Mouse (Mus musculus) neural tube, embryonic 14.5 days (tissue): ENCODE results near the gene Zfp280d. TPM values are rescaled to one million over a fixed set of nuclear protein-coding genes. Genes with fewer than 3 reads are reported as not detected.
A peak's percentile ranks its signal among the peaks of the same experiment; 100 is the strongest.
"Not testable (repeated sequence)": the region's sequence is repeated elsewhere in the genome, so short reads cannot be mapped to it uniquely, and the experiment has no call there.

Experiments
- ATAC-seq: fragments of 200-750 bp; cut with Nextera tagmentation; 2 replicates; pipeline ENCODE4 v1.8.0; 2017; ENCODE audit warnings: low read depth, mild to moderate bottlenecking, moderate TSS enrichment, moderate library complexity
- H3K27ac ChIP-seq: fragments of 300-500 bp; sonication (generic); 2 replicates; pipeline ENCODE4 v1.5.1; 2014; ENCODE audit warnings: low read depth, mild to moderate bottlenecking, control low read depth, low read length, moderate library complexity, mixed read lengths
- H3K27me3 ChIP-seq: fragments of 300-500 bp; sonication (generic); 2 replicates; pipeline ENCODE4 v1.6.1; 2014; ENCODE audit warnings: low read length; ENCODE audit not compliant: control insufficient read depth, insufficient read depth
- H3K36me3 ChIP-seq: fragments of 300-500 bp; sonication (generic); 2 replicates; pipeline ENCODE4 v1.6.1; 2014; ENCODE audit warnings: low read length, mixed read lengths; ENCODE audit not compliant: control insufficient read depth, insufficient read depth
- H3K4me1 ChIP-seq: fragments of 300-500 bp; sonication (generic); 2 replicates; pipeline ENCODE4 v1.6.1; 2014; ENCODE audit warnings: low read length; ENCODE audit not compliant: control insufficient read depth, insufficient read depth
- H3K4me2 ChIP-seq: fragments of 300-500 bp; sonication (generic); 2 replicates; pipeline ENCODE4 v1.6.1; 2014; ENCODE audit warnings: mild to moderate bottlenecking, low read depth, low read length, control low read depth
- H3K4me3 ChIP-seq: fragments of 300-500 bp; sonication (generic); 2 replicates; pipeline ENCODE4 v1.5.1; 2014; ENCODE audit warnings: low read depth, low read length, control low read depth, mixed read lengths
- H3K9ac ChIP-seq: fragments of 300-500 bp; sonication (generic); replicated peaks from 2 replicates; pipeline ENCODE4 v1.6.1; 2014; ENCODE audit warnings: low read depth, mild to moderate bottlenecking, control low read depth, low read length, mixed read lengths
- H3K9me3 ChIP-seq: fragments of 300-500 bp; sonication (generic); 2 replicates; pipeline ENCODE4 v1.6.1; 2016; ENCODE audit warnings: low read length; ENCODE audit not compliant: control insufficient read depth
- WGBS: fragments of 180-500 bp; shearing (Covaris S2); extraction: QIAGEN DNeasy Blood & Tissue Kit; methylation state at CpG from one replicate; pipeline ENCODE4 v1.1.7; 2014; 5-methylcytosine and 5-hydroxymethylcytosine counted together
- polyA plus RNA-seq: library from polyadenylated mRNA; unstranded; fragments of >200 nt; fragmentation: Nextera tagmentation; extraction: Ambion mirVana; gene quantifications from 2 replicates; pipeline ENCODE4 v1.2.1, GENCODE M21; 2014

Gene Zfp280d
- polyA plus RNA-seq, 1 experiment from 2014 or later = 62.3 TPM

DNA sequence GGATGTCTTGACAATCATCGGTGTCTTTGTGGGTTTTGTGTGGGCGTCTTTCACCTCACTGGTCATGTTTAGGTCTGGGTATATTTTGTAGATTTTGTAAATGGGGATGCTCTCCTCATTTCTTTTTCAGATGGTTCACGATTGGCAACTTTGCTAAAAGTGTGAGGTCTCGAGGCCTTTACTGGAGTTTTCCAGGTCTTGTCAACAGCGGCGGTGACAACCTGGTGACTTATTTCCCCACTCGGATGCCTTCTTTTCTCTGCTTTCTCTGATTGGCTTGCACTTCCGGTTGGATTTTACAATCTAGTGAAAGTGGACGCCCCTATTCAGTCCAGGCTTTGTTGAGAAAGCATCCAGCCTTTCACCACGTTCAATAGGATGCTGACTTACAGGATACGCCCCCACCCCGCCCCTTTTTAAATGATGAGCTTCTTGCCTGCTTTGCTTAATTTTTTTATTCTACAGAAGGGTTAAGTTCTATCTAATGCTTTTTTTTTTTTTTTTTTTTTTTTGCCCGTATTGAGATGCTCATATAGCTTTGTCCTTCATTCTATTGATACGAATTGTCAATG lies 114.9 kb downstream of the Zfp280d start:
- H3K9me3 ChIP-seq = no peaks in the 10 kb centered on the region
- H3K4me3 ChIP-seq = no peak overlapping the region
- H3K9ac ChIP-seq = no peak overlapping the region
- no peak overlapping the region for H3K4me2 ChIP-seq
- H3K36me3 ChIP-seq = no peaks in the 10 kb centered on the region
- 37% methylated on average over 14 of the region's 14 CpGs for WGBS
- ATAC-seq = no peak
- H3K27me3 ChIP-seq = no peaks in the 10 kb centered on the region
- 0 out of 2 replicates have a peak, but pooled peaks cover 2% of the 10 kb centered on the region for H3K4me1 ChIP-seq
- H3K27ac ChIP-seq = no peak overlapping the region

DNA sequence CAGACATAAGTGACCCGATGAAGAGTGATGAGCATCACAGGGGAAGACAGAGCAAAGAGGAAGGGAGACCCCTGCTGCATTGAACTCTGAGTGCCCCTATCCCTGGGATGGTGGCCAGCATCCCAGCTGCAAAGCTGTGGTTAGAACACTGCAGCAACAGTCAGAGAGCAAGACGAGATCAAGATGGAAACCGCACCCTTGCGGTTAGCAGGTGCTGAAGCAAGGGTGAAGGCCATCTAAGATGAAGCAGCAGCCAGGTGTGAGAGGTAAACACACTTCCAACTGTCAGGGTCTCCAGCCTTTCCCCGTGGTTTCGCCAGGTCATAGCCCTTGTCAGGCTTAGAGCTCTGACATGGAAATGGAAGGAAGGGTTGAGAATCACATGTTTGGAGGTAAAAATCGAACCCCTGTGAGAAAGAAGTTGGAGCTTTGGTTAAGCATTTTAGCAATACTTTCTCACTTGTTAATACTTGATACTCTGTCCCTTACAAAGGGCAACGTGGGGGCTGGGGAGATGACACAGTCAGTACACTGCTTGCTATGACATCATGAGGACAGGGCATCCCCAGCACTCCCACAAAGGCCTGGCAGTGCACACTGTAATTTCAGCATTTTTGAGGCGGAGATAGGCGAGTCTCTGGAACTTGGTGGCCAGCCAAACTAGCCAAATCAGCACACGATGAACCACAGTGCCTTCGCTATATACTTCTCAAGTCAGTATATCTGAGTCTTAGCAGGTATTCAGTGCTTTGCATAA lies 115.8 kb downstream of the Zfp280d start:
- Histone ChIP-seq H3K27ac (no peak overlapping the region), H3K4me2 (no peak overlapping the region), H3K36me3 (no peaks in the 10 kb centered on the region), H3K9ac (no peak overlapping the region), H3K9me3 (no peaks in the 10 kb centered on the region), H3K4me1 (0 out of 2 replicates have a peak, but pooled peaks cover 2% of the 10 kb centered on the region), H3K27me3 (no peaks in the 10 kb centered on the region), H3K4me3 (no peak overlapping the region)
- WGBS = 82% methylated on average over 12 of the region's 12 CpGs
- no peak for ATAC-seq

DNA sequence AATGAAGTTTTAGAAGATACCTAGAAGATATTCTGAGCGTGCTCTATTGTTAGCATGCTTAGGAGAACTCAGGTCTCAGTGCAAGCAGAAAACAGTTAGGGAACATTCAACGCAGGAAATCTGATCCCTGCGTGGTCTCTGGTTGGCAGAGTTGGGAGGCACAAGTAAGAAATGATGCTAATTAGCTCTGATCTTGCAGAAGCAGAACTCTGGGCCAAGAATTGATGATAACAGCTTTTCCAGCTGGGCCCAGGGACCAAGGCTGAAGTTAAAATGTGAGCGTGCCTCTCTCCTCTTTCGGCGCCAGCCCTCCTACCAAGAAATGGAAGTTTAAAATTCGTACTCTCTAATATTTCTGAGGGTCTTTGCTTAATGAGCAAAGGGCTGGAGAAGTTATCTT lies 118.0 kb downstream of the Zfp280d start:
- no peak for ATAC-seq
- no peaks in the 10 kb centered on the region for H3K36me3 ChIP-seq
- no peaks in the 10 kb centered on the region for H3K9me3 ChIP-seq
- H3K27ac ChIP-seq = no peak overlapping the region
- H3K4me1 ChIP-seq = 0 out of 2 replicates have a peak, but pooled peaks cover 2% of the 10 kb centered on the region
- 72% methylated on average over 7 of the region's 7 CpGs for WGBS
- no peak overlapping the region for H3K4me2 ChIP-seq
- H3K27me3 ChIP-seq = no peaks in the 10 kb centered on the region
- H3K9ac ChIP-seq = no peak overlapping the region
- H3K4me3 ChIP-seq = no peak overlapping the region

DNA sequence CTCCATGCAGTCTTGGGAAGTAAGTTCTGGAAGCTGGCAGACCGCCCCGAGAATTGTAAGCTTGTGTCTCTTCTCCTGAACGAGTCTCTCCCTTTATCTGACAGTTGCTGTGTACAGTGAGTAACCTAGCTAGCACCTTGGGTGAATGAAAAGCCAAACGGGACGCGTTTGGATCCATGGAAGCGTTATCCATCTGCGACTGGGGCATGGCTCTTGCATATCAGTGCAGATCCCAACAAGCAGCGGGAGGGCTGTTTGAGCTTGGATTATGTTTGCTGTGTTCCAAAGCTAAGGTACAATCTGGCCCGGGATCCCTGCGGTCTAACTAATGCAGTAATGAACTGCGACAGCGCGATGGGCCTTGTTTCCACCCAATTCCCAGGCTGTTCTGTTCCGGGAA lies 118.6 kb downstream of the Zfp280d start:
- no peaks in the 10 kb centered on the region for H3K9me3 ChIP-seq
- H3K4me1 ChIP-seq = 0 out of 2 replicates have a peak, but pooled peaks cover 2% of the 10 kb centered on the region
- H3K4me2 ChIP-seq = no peak overlapping the region
- no peaks in the 10 kb centered on the region for H3K27me3 ChIP-seq
- ATAC-seq = no peak
- H3K36me3 ChIP-seq = no peaks in the 10 kb centered on the region
- H3K27ac ChIP-seq = no peak overlapping the region
- H3K9ac ChIP-seq = no peak overlapping the region
- no peak overlapping the region for H3K4me3 ChIP-seq
- WGBS = 58% methylated on average over 15 of the region's 15 CpGs

DNA sequence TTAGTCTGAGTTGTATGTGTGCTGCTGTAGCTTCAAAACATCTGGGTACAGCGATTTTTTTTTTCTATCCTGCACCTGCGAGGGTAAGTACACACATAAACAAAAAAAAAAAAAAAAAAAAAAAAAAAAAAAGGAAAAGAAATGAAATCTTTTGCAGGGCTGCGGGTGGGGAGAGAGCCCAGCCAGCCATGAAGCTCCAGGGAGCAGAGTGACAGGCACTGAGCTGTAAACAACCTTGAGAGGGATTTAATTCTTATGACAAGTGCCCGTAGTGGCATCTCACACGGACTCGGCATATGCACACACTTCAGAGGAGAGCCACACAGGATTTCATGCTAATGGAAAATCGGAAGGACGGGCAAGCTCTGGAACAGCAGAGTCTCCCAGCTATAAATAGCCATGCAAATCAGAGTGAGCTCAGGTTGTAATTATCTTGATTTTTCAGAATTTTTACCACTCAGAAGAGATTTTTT lies 119.2 kb downstream of the Zfp280d start:
- Histone ChIP-seq H3K27me3 (no peaks in the 10 kb centered on the region), H3K4me3 (no peak overlapping the region), H3K36me3 (no peaks in the 10 kb centered on the region), H3K4me2 (no peak overlapping the region), H3K4me1 (0 out of 2 replicates have a peak, but pooled peaks cover 2% of the 10 kb centered on the region), H3K9ac (no peak overlapping the region), H3K9me3 (no peaks in the 10 kb centered on the region), H3K27ac (no peak overlapping the region)
- peak; percentile 63; the same call in 1 of the 2 replicates for ATAC-seq
- WGBS = 39% methylated on average over 8 of the region's 8 CpGs

DNA sequence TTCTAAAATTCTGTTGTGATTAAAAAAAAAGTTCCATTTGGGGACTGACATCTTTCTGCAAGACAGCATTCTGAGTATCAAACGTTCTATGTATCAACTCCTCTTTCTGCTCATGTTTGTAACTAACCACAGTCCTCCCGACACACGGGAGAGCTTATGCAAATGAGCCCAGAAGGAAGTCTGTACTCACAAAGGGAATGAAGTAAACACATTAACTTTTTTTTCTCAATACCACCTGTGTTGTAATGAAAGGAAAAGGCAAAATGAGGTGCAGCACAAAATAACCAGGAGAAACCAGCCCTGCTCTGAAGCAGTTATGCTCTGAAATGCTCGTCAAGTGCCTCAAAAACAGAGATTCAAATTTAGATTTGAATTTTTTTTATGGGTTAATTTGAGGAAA lies 125.5 kb downstream of the Zfp280d start:
- Histone ChIP-seq H3K9me3 (no peaks in the 10 kb centered on the region), H3K27ac (no peak overlapping the region), H3K4me2 (no peak overlapping the region), H3K4me1 (no peaks in the 10 kb centered on the region), H3K4me3 (no peak overlapping the region), H3K27me3 (no peaks in the 10 kb centered on the region), H3K9ac (no peak overlapping the region), H3K36me3 (no peaks in the 10 kb centered on the region)
- WGBS = 38% methylated on average over 4 of the region's 4 CpGs
- no peak for ATAC-seq

DNA sequence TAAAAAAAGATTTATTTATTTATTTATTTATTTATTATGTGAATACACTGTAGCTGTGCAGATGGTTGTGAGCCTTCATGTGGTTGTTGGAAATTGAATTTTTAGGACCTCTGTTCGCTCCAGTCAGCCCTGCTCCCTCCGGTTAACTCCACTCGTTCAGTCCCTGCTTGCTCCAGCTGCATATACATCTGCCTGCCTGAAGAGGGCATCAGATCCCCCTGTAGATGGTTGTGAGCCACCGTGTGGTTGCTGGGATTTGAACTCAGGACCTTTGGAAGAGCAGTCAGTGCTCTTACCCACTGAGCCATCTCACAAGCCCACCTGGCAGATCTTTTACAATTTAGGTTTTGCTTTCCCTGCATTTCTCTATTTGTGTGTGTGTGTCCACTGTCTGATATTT lies 127.1 kb downstream of the Zfp280d start:
- H3K9me3 ChIP-seq, H3K4me2 ChIP-seq, H3K36me3 ChIP-seq, H3K9ac ChIP-seq, H3K27me3 ChIP-seq, H3K27ac ChIP-seq, H3K4me3 ChIP-seq, H3K4me1 ChIP-seq, ATAC-seq: not testable (repeated sequence)
- 80% methylated on average over 4 of the region's 4 CpGs for WGBS

DNA sequence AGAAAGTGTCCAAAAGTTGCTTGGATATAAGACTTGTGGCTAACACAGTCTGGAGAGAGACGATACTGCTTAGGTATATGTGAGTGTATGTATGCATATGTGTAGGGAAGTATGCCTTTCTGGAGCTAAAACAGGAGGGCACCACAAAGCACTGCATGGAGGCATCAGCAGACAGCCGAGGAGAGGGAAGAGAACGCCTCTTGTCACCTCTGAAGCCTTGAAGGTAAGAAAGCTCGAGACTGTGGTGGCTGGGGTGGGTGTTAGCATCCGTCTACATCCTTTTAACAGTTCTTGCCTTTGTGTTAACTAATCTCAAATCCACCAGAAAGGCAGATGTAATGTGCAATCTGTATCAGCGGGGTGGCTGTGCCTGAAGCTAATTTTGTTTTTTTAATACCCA lies 128.8 kb downstream of the Zfp280d start:
- no peak overlapping the region for H3K27ac ChIP-seq
- no peak overlapping the region for H3K4me3 ChIP-seq
- ATAC-seq = no peak
- H3K36me3 ChIP-seq = no peaks in the 10 kb centered on the region
- no peak overlapping the region for H3K4me2 ChIP-seq
- no peaks in the 10 kb centered on the region for H3K27me3 ChIP-seq
- H3K9me3 ChIP-seq = no peaks in the 10 kb centered on the region
- H3K9ac ChIP-seq = no peak overlapping the region
- H3K4me1 ChIP-seq = 0 out of 2 replicates have a peak, but pooled peaks cover 3% of the 10 kb centered on the region
- 66% methylated on average over 6 of the region's 6 CpGs for WGBS

DNA sequence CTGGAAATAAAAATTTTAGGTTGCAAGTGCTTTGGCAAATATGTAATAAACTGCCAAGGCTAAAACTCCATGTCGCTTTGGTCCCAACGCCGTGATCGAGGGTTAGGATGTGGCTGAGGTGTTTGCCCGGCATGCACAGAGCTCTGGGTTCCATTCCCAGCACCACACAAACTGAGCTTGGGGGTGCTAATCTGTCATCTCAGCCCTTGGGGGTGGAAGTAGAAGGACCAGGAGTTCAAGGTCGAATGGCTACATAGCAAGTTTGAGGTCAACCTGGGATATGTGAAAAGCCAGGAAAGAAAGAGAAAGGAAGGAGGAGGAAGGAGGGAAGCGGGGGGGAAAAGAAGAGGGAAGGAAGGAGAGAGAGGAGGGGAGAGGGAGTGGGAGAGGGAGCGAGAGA lies 129.8 kb downstream of the Zfp280d start:
- H3K9ac ChIP-seq = no peak overlapping the region
- no peak overlapping the region for H3K27ac ChIP-seq
- H3K36me3 ChIP-seq = no peaks in the 10 kb centered on the region
- no peak overlapping the region for H3K4me3 ChIP-seq
- WGBS = 83% methylated on average over 8 of the region's 8 CpGs
- no peak overlapping the region for H3K4me2 ChIP-seq
- no peak for ATAC-seq
- no peaks in the 10 kb centered on the region for H3K27me3 ChIP-seq
- 0 out of 2 replicates have a peak, but pooled peaks cover 3% of the 10 kb centered on the region for H3K4me1 ChIP-seq
- H3K9me3 ChIP-seq = no peaks in the 10 kb centered on the region
